Mouse (Mus musculus) kidney, adult 2 months (tissue): Measurements from ENCODE around the gene Gp1bb. TPM values are rescaled to one million over a fixed set of nuclear protein-coding genes. Genes with fewer than 3 reads are reported as not detected.

Experiments used
- DNase-seq: peaks from one replicate; pipeline ENCODE4 v3.0.0; 2021
- H3K27ac ChIP-seq: fragments of 200-500 bp; 2 replicates; pipeline ENCODE4 v1.5.1; 2012; ENCODE audit warnings: low read depth, low read length, control low read depth, inconsistent platforms; ENCODE audit not compliant: insufficient read depth
- H3K27me3 ChIP-seq: fragments of 200-500 bp; replicated peaks from 2 replicates; pipeline ENCODE4 v1.6.1; 2012; ENCODE audit warnings: mild to moderate bottlenecking, moderate library complexity, low read length, inconsistent platforms; ENCODE audit not compliant: control insufficient read depth, insufficient read depth
- H3K36me3 ChIP-seq: fragments of 200-500 bp; 2 replicates; pipeline ENCODE4 v1.6.1; 2012; ENCODE audit warnings: mild to moderate bottlenecking, moderate library complexity, low read length, inconsistent platforms; ENCODE audit not compliant: control insufficient read depth, insufficient read depth
- H3K4me1 ChIP-seq: fragments of 200-500 bp; 2 replicates; pipeline ENCODE4 v1.6.1; 2011; ENCODE audit warnings: low read length; ENCODE audit not compliant: control insufficient read depth, insufficient read depth
- H3K4me3 ChIP-seq: fragments of 200-500 bp; 2 replicates; pipeline ENCODE4 v1.5.1; 2011; ENCODE audit warnings: mild to moderate bottlenecking, low read depth, low read length, control low read depth; ENCODE audit not compliant: insufficient read depth
- CTCF ChIP-seq: fragments of 200-500 bp; conservative IDR thresholded peaks from 2 replicates; pipeline ENCODE4 v1.5.1; 2011; ENCODE audit warnings: low read depth, mild to moderate bottlenecking, control low read depth, low read length, moderate library complexity, mixed read lengths; ENCODE audit not compliant: insufficient read depth, insufficient read length
- POLR2A ChIP-seq: fragments of 200-500 bp; IDR thresholded peaks from one replicate; pipeline ENCODE4 v1.6.1; 2011; ENCODE audit warnings: low read depth, low read length, control low read depth
- WGBS: fragments of 180-500 bp; shearing (Covaris S2); methylation state at CpG from one replicate; pipeline ENCODE4 v1.1.7; 2018; 5-methylcytosine and 5-hydroxymethylcytosine counted together
- polyA plus RNA-seq: library from polyadenylated mRNA; depleted of rRNA; stranded (reverse); fragments of >200 nt; gene quantifications from 2 replicates; pipeline ENCODE4 v1.2.3, GENCODE M21; 2012

Gp1bb gene
- polyA plus RNA-seq, 1 experiment: 0.34 TPM

DNA sequence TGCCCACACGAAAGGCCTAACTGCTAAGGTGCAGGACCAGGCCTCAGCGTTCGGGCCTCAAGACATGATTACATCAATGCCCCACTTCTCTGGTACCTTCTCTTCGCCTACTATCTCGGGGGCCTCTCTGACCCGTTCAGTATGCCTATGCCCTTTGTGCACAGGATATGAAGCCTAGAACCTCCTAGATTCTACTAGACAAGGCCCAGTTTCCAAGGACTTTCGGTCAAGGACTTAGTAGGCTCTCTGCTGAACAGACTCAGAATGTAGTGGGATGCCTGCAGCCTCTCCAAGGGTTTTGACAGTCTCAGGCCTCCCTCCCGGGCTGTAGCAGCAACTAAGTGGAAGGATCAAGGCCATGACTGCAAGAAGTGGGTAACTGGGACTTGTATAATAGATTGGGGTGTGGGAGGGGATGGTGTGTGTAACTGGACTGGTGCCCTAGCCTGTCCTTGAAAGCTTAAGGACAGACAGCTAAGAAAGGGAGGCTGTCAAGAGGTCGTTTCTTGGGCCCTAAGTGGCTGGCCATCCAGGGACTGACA lies 33.1 kb downstream of the Gp1bb start:
- Histone ChIP-seq H3K27me3 (no peaks in the 10 kb centered on the region; the same call in 1 of the 2 replicates), H3K27ac (no peak overlapping the region), H3K36me3 (no peaks in the 10 kb centered on the region), H3K4me3 (no peak overlapping the region), H3K4me1 (no peaks in the 10 kb centered on the region)
- no peak for DNase-seq
- no peak for TF ChIP-seq POLR2A
- TF ChIP-seq CTCF: no peak
- 85% methylated on average over 9 of the region's 9 CpGs for WGBS

DNA sequence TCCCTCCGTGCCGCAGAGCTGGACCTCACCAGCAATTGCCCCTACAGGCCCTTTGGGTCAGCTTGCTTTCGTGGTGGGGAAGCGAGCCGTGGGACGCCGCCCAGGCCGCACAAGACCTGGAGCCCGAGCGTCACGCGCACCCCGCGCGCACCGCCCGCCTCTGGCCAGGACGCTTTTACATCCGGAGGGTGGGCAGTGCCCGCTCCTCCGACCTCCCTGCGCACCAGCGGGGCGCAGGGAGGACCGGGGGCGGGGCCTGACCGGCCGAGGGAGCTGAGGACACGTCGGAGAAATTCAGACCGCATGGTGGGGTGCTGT lies 33.5 kb downstream of the Gp1bb start:
- TF ChIP-seq CTCF: no peak
- TF ChIP-seq POLR2A: no peak
- Histone ChIP-seq H3K4me1 (no peaks in the 10 kb centered on the region), H3K27ac (no peak overlapping the region), H3K36me3 (no peaks in the 10 kb centered on the region), H3K4me3 (no peak overlapping the region), H3K27me3 (no peaks in the 10 kb centered on the region; the same call in 1 of the 2 replicates)
- 36% methylated on average over 31 of the region's 31 CpGs for WGBS
- no peak for DNase-seq

DNA sequence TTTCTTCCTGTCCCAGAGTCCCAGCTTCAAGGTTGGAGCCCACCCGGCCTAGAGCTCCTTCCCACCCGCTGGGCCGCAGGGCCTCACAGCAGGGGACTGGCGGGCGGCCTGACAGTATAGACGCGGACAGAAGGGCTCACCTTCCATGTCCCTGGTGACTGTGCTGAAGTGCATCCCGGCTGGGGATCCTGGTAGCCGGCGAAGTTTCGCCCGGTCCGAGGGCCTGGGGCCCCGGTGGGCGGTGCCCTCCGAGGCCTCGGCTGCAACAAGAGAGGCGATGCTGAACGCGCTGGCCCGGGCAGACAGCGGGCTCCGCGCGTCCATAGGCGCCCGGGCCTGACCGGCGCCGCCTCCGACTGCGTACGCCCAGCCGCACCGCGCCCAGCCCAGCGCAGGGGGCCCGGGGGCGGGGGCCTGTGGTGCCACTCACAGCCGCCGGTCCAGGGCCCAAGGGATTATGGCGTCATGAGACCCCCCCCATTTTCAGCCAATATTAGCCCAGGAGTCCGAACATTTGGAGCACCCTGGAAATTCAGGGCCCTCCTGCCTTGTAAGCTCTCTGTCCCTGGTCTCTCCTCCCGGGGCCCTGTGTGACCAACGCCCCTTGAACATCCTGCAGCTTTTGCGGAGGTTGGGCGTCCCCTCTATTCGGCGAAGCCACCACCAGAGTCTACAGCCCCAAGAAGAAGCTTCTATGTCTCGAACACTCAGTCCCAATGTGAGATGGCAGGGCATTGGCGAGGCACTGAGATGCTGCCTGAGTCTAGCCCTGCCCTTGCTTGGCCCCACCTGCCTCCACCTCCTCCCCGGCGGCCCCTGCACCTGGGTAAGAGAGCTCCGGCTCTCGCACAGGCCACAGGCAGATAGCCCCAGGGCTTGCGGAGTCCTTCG lies 34.1 kb downstream of the Gp1bb start:
- WGBS: 11% methylated on average over 57 of the region's 57 CpGs
- H3K27ac ChIP-seq: no peak overlapping the region
- H3K4me3 ChIP-seq: no peak overlapping the region
- H3K36me3 ChIP-seq: no peaks in the 10 kb centered on the region
- TF ChIP-seq POLR2A: no peak
- TF ChIP-seq CTCF: no peak
- no peak for DNase-seq
- no peaks in the 10 kb centered on the region for H3K4me1 ChIP-seq
- H3K27me3 ChIP-seq: no peaks in the 10 kb centered on the region; the same call in 1 of the 2 replicates

DNA sequence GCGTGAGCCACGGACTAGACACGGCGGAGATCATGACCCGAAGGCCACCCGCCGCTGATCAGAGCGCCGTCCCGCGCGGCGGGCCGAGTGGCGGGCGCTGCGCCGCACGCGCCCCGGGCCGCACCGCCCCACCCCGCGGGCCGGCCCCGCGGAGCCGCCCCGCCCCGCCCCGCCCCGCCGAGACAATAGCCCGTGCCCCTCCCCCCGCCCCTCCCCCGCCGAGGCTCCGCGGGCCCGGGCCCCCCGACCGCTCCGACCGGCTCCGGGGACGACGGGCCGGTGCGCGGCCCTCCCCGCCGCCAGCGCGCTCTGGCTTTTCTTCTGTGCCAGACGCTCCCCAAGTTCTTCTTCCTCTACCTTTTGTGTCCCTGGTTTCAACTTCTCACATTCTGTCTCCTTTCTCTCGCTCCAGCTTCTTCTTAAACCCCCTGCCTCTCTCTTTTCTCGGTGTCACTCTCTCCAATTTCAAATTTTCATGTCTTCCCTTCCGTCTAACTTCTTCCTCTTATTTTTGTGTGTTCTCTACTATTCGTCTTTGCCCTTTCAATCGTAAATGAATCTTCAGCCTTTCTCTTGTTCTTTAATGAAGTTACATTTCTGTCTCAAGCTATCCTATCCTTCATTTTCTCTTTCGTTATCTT lies 35.2 kb downstream of the Gp1bb start:
- Histone ChIP-seq H3K36me3 (no peaks in the 10 kb centered on the region), H3K4me3 (peak overlapping the region; percentile 30), H3K27ac (no peak overlapping the region), H3K4me1 (no peaks in the 10 kb centered on the region), H3K27me3 (peaks cover 5% of the 10 kb centered on the region)
- WGBS: 3% methylated on average over 40 of the region's 62 CpGs
- no peak for DNase-seq
- TF ChIP-seq POLR2A: no peak
- TF ChIP-seq CTCF: no peak

DNA sequence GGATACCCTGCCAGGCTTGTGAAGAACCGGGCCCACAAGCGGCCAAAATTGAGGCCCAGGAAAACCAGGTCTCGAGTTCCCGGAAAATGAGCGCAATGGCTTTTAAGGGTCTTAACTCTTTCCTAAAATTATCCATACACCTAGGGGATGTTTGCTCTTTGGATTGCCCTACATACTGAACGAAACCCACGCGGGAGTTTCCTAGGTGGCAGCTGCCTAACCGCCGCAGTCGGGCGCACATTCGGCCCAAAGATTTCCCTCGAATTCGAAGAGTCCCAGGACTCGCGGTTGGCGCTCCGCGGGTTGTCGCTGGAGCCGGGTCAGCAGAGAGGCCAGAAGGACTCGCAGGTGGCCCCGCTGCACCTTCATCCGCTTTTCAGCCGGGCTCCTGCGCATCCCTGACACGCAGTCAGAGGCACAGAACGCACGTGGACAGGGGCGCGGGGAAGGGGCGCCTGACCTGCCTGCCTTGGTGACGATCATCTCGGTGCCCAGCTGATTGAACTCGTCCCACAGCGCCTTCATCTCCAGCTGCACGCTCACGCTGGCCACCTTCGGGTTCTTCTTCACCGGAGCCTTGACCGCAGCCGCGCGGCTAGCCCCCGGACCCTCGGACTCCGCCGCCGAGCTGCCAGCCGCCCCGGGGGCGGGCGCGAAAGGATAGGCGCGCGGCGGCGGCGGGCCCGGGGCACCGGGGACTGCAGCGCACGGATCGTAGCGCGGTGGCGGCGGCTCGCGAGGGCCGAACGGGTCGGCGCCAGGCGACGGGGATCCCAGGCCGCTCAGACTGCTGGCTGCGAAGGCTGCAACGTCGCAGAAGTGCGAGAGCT lies 35.9 kb downstream of the Gp1bb start:
- WGBS: 10% methylated on average over 83 of the region's 83 CpGs
- H3K4me3 ChIP-seq: peak overlapping the region; percentile 30
- TF ChIP-seq POLR2A (no peak), CTCF (no peak)
- H3K36me3 ChIP-seq: no peaks in the 10 kb centered on the region
- H3K27me3 ChIP-seq: peaks cover 10% of the 10 kb centered on the region
- no peak overlapping the region for H3K27ac ChIP-seq
- DNase-seq: no peak
- no peaks in the 10 kb centered on the region for H3K4me1 ChIP-seq

DNA sequence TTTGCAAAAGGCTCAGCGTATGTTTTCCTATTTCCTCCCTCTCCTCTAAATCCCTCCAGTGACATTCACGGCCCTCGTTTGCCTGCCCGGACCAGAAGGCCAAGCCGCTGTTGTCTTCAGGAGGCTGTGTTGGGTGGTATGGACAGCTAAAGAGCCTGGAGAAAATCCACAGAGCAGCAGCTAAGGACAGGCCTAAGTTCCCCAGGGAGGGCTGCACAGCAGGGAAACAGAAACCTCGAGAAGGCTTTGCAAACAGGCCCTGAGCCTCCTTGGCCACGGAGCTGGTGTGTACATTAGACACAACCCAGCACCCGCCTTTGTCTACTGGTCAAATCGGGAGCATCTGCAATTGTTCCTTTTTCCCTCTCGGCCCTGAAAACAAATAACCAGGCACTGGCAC lies 36.5 kb downstream of the Gp1bb start:
- DNase-seq: no peak
- Histone ChIP-seq H3K36me3 (no peaks in the 10 kb centered on the region), H3K27ac (no peak overlapping the region), H3K4me1 (no peaks in the 10 kb centered on the region), H3K4me3 (no peak overlapping the region), H3K27me3 (peaks cover 10% of the 10 kb centered on the region)
- TF ChIP-seq POLR2A: no peak
- no peak for TF ChIP-seq CTCF
- WGBS: 64% methylated on average over 10 of the region's 10 CpGs
